Mouse (Mus musculus): ENCODE measurements around the gene Rtn4r. TPM values are rescaled to one million over a fixed set of nuclear protein-coding genes. Genes with fewer than 3 reads are reported as not detected.

Gene Rtn4r
- total and polyA plus RNA-seq, 3 experiments = 0.04 TPM; not detected in 2

DNA sequence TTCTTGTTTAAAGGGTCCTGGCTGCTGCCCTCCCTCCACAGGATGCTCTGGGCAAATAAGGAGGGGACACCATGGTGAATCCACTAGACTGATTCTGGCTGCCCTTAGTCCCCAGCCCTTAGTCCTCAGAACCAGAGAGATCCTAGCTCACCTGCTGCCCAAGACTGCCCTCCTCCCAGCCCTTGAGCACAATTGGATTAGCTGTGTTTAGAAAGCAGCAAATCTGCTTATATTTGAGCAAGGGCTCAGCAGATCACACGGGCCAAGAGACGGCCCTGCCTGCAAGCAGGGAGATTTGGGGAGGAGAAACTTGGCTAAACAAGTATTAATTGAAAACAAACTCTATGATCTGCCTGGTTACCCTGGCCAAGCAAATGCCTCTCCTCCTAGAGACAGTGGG, 52.1 kb downstream of the Rtn4r start:
- Histone ChIP-seq H3K4me3 (ENCODE audit: control insufficient read depth in 1 of 2, insufficient read depth in 1 of 2, low read depth in 2 of 2, low read length in 2 of 2) (no peak overlapping the region), H3K27ac (ENCODE audit: control insufficient read depth, low read depth, low read length) (no peak overlapping the region), H3K36me3 (ENCODE audit: control insufficient read depth in 1 of 2, insufficient read depth in 2 of 2, low read length in 2 of 2) (peaks cover 0 to 9% of the 10 kb centered on the region in 2 experiments; a peak in 2 of 4 replicates), H3K9me3 (replicated peaks; ENCODE audit: insufficient read depth, low read length) (no peaks in the 10 kb centered on the region), H3K4me1 (ENCODE audit: control insufficient read depth in 1 of 2, insufficient read depth in 2 of 2, low read length in 2 of 2) (peaks cover 1 to 9% of the 10 kb centered on the region in 2 experiments; a peak in 3 of 4 replicates), H3K79me2 (ENCODE audit: control insufficient read depth, insufficient read depth, low read length, poor library complexity) (no peaks in the 10 kb centered on the region), H3K27me3 (ENCODE audit: control insufficient read depth in 1 of 2, insufficient read depth in 2 of 2, low read length in 2 of 2) (peaks cover 0 to 5% of the 10 kb centered on the region in 2 experiments; a peak in 2 of 4 replicates), H3K9ac (ENCODE audit: control insufficient read depth, low read depth, low read length, poor library complexity, severe bottlenecking) (no peak overlapping the region)
- no peak for DNase-seq (ENCODE audit: low read depth, low spot score)
- TF ChIP-seq ZMIZ1 (IDR thresholded peaks at IDR 0.05; ENCODE audit: low read depth, low read length) (no peak), TBP (IDR thresholded peaks at IDR 0.05; ENCODE audit: low read depth, low read length) (no peak), KAT2A (conservative IDR thresholded peaks at IDR 0.05; ENCODE audit: low read depth, low read length) (no peak), GABPA (IDR thresholded peaks at IDR 0.05; ENCODE audit: low read depth, low read length) (no peak), ELF1 (IDR thresholded peaks at IDR 0.05; ENCODE audit: low read depth, low read length) (no peak), UBTF (IDR thresholded peaks at IDR 0.05; ENCODE audit: borderline replicate concordance, insufficient read depth, low read depth, low read length) (no peak)

DNA sequence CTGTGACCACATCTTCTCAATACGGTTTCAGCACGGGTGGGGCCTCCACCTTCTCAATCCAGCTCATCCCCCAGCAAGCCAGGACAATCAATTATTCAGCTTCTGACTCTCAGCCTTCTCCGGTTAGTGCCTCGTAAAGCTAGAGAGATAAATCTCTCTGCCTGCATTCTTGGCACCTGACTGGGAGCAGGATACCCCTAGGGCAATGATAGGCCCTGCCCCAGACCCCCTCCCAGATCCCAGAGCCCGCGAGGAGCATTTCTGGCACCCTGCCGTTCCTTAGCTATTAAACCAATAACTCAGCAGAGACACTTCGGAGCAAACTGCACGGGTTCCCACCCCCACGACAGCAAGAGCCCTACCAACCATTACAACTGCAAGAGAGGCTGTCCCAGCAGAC, 54.0 kb downstream of the Rtn4r start:
- Histone ChIP-seq H3K4me3 (ENCODE audit: control insufficient read depth in 1 of 2, insufficient read depth in 1 of 2, low read depth in 2 of 2, low read length in 2 of 2) (no peak overlapping the region), H3K4me1 (ENCODE audit: control insufficient read depth in 1 of 2, insufficient read depth in 2 of 2, low read length in 2 of 2) (peaks cover 1 to 9% of the 10 kb centered on the region in 2 experiments; a peak in 3 of 4 replicates), H3K9me3 (replicated peaks; ENCODE audit: insufficient read depth, low read length) (no peaks in the 10 kb centered on the region), H3K36me3 (ENCODE audit: control insufficient read depth in 1 of 2, insufficient read depth in 2 of 2, low read length in 2 of 2) (peaks cover 0 to 9% of the 10 kb centered on the region in 2 experiments; a peak in 2 of 4 replicates), H3K79me2 (ENCODE audit: control insufficient read depth, insufficient read depth, low read length, poor library complexity) (no peaks in the 10 kb centered on the region), H3K9ac (ENCODE audit: control insufficient read depth, low read depth, low read length, poor library complexity, severe bottlenecking) (no peak overlapping the region), H3K27ac (ENCODE audit: control insufficient read depth, low read depth, low read length) (no peak overlapping the region), H3K27me3 (ENCODE audit: control insufficient read depth in 1 of 2, insufficient read depth in 2 of 2, low read length in 2 of 2) (peaks cover 0 to 3% of the 10 kb centered on the region in 2 experiments; a peak in 2 of 4 replicates)
- DNase-seq (ENCODE audit: low read depth, low spot score) = no peak
- no peak for TF ChIP-seq KAT2A (conservative IDR thresholded peaks at IDR 0.05; ENCODE audit: low read depth, low read length)
- TF ChIP-seq E2F4 (IDR thresholded peaks at IDR 0.05; ENCODE audit: borderline replicate concordance, low read depth, low read length) = no peak
- TF ChIP-seq MXI1 (IDR thresholded peaks at IDR 0.05; ENCODE audit: low read depth, low read length) = no peak
- no peak for TF ChIP-seq USF2 (IDR thresholded peaks at IDR 0.05; ENCODE audit: borderline replicate concordance in 1 of 2, insufficient read depth in 1 of 2, low read depth in 1 of 2, low read length in 2 of 2)
- TF ChIP-seq POLR2AphosphoS2 (IDR thresholded peaks at IDR 0.05; ENCODE audit: low read length) = no peak
- TF ChIP-seq CTCF (IDR thresholded peaks at IDR 0.05 in 2 of 3, conservative IDR thresholded peaks at IDR 0.05 in 1 of 3; ENCODE audit: control insufficient read depth in 1 of 3, insufficient read depth in 1 of 3, low read depth in 2 of 3, low read length in 3 of 3, poor library complexity in 1 of 3, severe bottlenecking in 1 of 3) = no peak
- no peak for TF ChIP-seq BHLHE40 (IDR thresholded peaks at IDR 0.05; ENCODE audit: borderline replicate concordance, low read depth, low read length)
- TF ChIP-seq TBP (IDR thresholded peaks at IDR 0.05; ENCODE audit: low read depth, low read length) = no peak
- no peak for TF ChIP-seq ZMIZ1 (IDR thresholded peaks at IDR 0.05; ENCODE audit: low read depth, low read length)
- no peak for TF ChIP-seq HCFC1 (IDR thresholded peaks at IDR 0.05; ENCODE audit: low read depth, low read length)
- TF ChIP-seq ZNF384 (IDR thresholded peaks at IDR 0.05; ENCODE audit: low read depth, low read length) = no peak
- no peak for TF ChIP-seq POLR2A (IDR thresholded peaks at IDR 0.05; ENCODE audit: control insufficient read depth in 1 of 2, insufficient read depth in 1 of 2, low read depth in 1 of 2, low read length in 2 of 2, poor library complexity in 1 of 2)
- TF ChIP-seq RAD21 (IDR thresholded peaks at IDR 0.05; ENCODE audit: low read depth, low read length) = no peak
- TF ChIP-seq MAFK (IDR thresholded peaks at IDR 0.05; ENCODE audit: borderline replicate concordance, low read depth, low read length) = no peak
- TF ChIP-seq MEF2A (IDR thresholded peaks at IDR 0.05; ENCODE audit: extremely low read depth, insufficient replicate concordance, low read depth, low read length, poor library complexity, severe bottlenecking) = no peak
- no peak for TF ChIP-seq CHD2 (IDR thresholded peaks at IDR 0.05; ENCODE audit: low read length)
- TF ChIP-seq MYC (IDR thresholded peaks at IDR 0.05; ENCODE audit: low read depth, low read length) = no peak
- TF ChIP-seq TAL1 (IDR thresholded peaks at IDR 0.05; ENCODE audit: low read length) = no peak
- TF ChIP-seq NRF1 (IDR thresholded peaks at IDR 0.05; ENCODE audit: insufficient read depth, low read depth, low read length, poor library complexity, severe bottlenecking) = no peak
